Mouse (Mus musculus): ENCODE measurements around the gene Klhdc3. TPM values are rescaled to one million over a fixed set of nuclear protein-coding genes. Genes with fewer than 3 reads are reported as not detected.

Gene Klhdc3
- polyA plus RNA-seq, 1 experiment from 2014 or later, result 147 TPM

- 92% methylated on average over 7 of the region's 7 CpGs for WGBS
- Histone ChIP-seq H3K27ac (ENCODE audit: low read depth, low read length) (no peak overlapping the region), H3K4me2 (ENCODE audit: low read length) (no peak overlapping the region), H3K4me3 (ENCODE audit: low read depth, low read length) (no peak overlapping the region), H3K9ac (ENCODE audit: low read length) (no peak overlapping the region), H3K27me3 (replicated peaks; ENCODE audit: control insufficient read depth, insufficient read depth, low read length) (no peaks in the 10 kb centered on the region), H3K4me1 (ENCODE audit: control insufficient read depth, insufficient read depth, low read length) (no peaks in the 10 kb centered on the region), H3K36me3 (ENCODE audit: control insufficient read depth, insufficient read depth, low read length) (peaks cover 34% of the 10 kb centered on the region), H3K9me3 (replicated peaks; ENCODE audit: control insufficient read depth, low read length) (no peaks in the 10 kb centered on the region)
- no peak for DNase-seq (ENCODE audit: low spot score)
- no peak for ATAC-seq
These were observed 40.4 kb upstream of the Klhdc3 start for GRCm38 (mm10) chr17:46721077-46721476.

GRCm38 (mm10) chr17:46714756-46715481 lies 34.2 kb upstream of the Klhdc3 start:
- Histone ChIP-seq H3K4me3 (ENCODE audit: low read depth, low read length) (no peak overlapping the region), H3K4me2 (ENCODE audit: low read length) (no peak overlapping the region), H3K27me3 (replicated peaks; ENCODE audit: control insufficient read depth, insufficient read depth, low read length) (no peaks in the 10 kb centered on the region), H3K36me3 (ENCODE audit: control insufficient read depth, insufficient read depth, low read length) (peaks cover 31% of the 10 kb centered on the region), H3K9ac (ENCODE audit: low read length) (no peak overlapping the region), H3K4me1 (ENCODE audit: control insufficient read depth, insufficient read depth, low read length) (peaks cover 6% of the 10 kb centered on the region), H3K9me3 (replicated peaks; ENCODE audit: control insufficient read depth, low read length) (no peaks in the 10 kb centered on the region), H3K27ac (ENCODE audit: low read depth, low read length) (no peak overlapping the region)
- ATAC-seq (no peak), DNase-seq (ENCODE audit: low spot score) (no peak)
- WGBS, result 94% methylated on average over 11 of the region's 11 CpGs

- Histone ChIP-seq H3K27ac (ENCODE audit: low read depth, low read length) (no peak overlapping the region), H3K4me1 (ENCODE audit: control insufficient read depth, insufficient read depth, low read length) (peaks cover 6% of the 10 kb centered on the region), H3K27me3 (replicated peaks; ENCODE audit: control insufficient read depth, insufficient read depth, low read length) (no peaks in the 10 kb centered on the region), H3K4me2 (ENCODE audit: low read length) (no peak overlapping the region), H3K36me3 (ENCODE audit: control insufficient read depth, insufficient read depth, low read length) (peaks cover 31% of the 10 kb centered on the region), H3K4me3 (ENCODE audit: low read depth, low read length) (no peak overlapping the region), H3K9ac (ENCODE audit: low read length) (no peak overlapping the region), H3K9me3 (replicated peaks; ENCODE audit: control insufficient read depth, low read length) (no peaks in the 10 kb centered on the region)
- DNase-seq (ENCODE audit: low spot score) (no peak), ATAC-seq (no peak)
- WGBS, result 83% methylated on average over 9 of the region's 9 CpGs
These were observed 33.1 kb upstream of the Klhdc3 start for GRCm38 (mm10) chr17:46713849-46714248.

GRCm38 (mm10) chr17:46712442-46712841 lies 31.7 kb upstream of the Klhdc3 start:
- peak overlapping the region; percentile 84 for H3K9ac ChIP-seq (ENCODE audit: low read length)
- H3K27ac ChIP-seq (ENCODE audit: low read depth, low read length), result no peak overlapping the region
- H3K27me3 ChIP-seq (replicated peaks; ENCODE audit: control insufficient read depth, insufficient read depth, low read length), result no peaks in the 10 kb centered on the region
- DNase-seq (ENCODE audit: low spot score) (no peak), ATAC-seq (no peak)
- H3K4me1 ChIP-seq (ENCODE audit: control insufficient read depth, insufficient read depth, low read length), result peaks cover 6% of the 10 kb centered on the region
- no peaks in the 10 kb centered on the region for H3K9me3 ChIP-seq (replicated peaks; ENCODE audit: control insufficient read depth, low read length)
- 76% methylated on average over 7 of the region's 7 CpGs for WGBS
- H3K4me3 ChIP-seq (ENCODE audit: low read depth, low read length), result peak overlapping the region; percentile 97
- peaks cover 31% of the 10 kb centered on the region for H3K36me3 ChIP-seq (ENCODE audit: control insufficient read depth, insufficient read depth, low read length)
- H3K4me2 ChIP-seq (ENCODE audit: low read length), result peak overlapping the region; percentile 98

GRCm38 (mm10) chr17:46711612-46712271 lies 31.0 kb upstream of the Klhdc3 start:
- peak overlapping the region; percentile 67; the same call in 1 of the 2 replicates for H3K27ac ChIP-seq (ENCODE audit: low read depth, low read length)
- under 1% methylated on average over 62 of the region's 76 CpGs for WGBS
- peaks cover 6% of the 10 kb centered on the region for H3K4me1 ChIP-seq (ENCODE audit: control insufficient read depth, insufficient read depth, low read length)
- peaks cover 28% of the 10 kb centered on the region for H3K36me3 ChIP-seq (ENCODE audit: control insufficient read depth, insufficient read depth, low read length)
- ATAC-seq (peak; percentile 75), DNase-seq (ENCODE audit: low spot score) (no peak)
- H3K4me3 ChIP-seq (ENCODE audit: low read depth, low read length), result peak overlapping the region; percentile 97
- H3K9ac ChIP-seq (ENCODE audit: low read length), result peak overlapping the region; percentile 84
- H3K9me3 ChIP-seq (replicated peaks; ENCODE audit: control insufficient read depth, low read length), result no peaks in the 10 kb centered on the region
- peak overlapping the region; percentile 98 for H3K4me2 ChIP-seq (ENCODE audit: low read length)
- no peaks in the 10 kb centered on the region for H3K27me3 ChIP-seq (replicated peaks; ENCODE audit: control insufficient read depth, insufficient read depth, low read length)

GRCm38 (mm10) chr17:46710959-46711597 lies 30.4 kb upstream of the Klhdc3 start, which contains the start of gene Pex6:
Pex6 (plus strand) TSS chr17:46711463.
- H3K27ac ChIP-seq (ENCODE audit: low read depth, low read length), result peak within 1 kb of the TSS; percentile 67
- 11% methylated on average over 36 of the region's 36 CpGs for WGBS
- ATAC-seq (peak; percentile 94), DNase-seq (ENCODE audit: low spot score) (peak; percentile 97)
- H3K36me3 ChIP-seq (ENCODE audit: control insufficient read depth, insufficient read depth, low read length), result peaks cover 22% of the 10 kb centered on the region
- no peaks in the 10 kb centered on the region for H3K9me3 ChIP-seq (replicated peaks; ENCODE audit: control insufficient read depth, low read length)
- H3K9ac ChIP-seq (ENCODE audit: low read length), result peak within 1 kb of the TSS; percentile 84
- peaks cover 6% of the 10 kb centered on the region for H3K4me1 ChIP-seq (ENCODE audit: control insufficient read depth, insufficient read depth, low read length)
- H3K4me2 ChIP-seq (ENCODE audit: low read length), result peak within 1 kb of the TSS; percentile 98
- H3K27me3 ChIP-seq (replicated peaks; ENCODE audit: control insufficient read depth, insufficient read depth, low read length), result no peaks in the 10 kb centered on the region
- H3K4me3 ChIP-seq (ENCODE audit: low read depth, low read length), result peak within 1 kb of the TSS; percentile 97

GRCm38 (mm10) chr17:46706375-46707089 lies 25.8 kb upstream of the Klhdc3 start:
- Histone ChIP-seq H3K9ac (ENCODE audit: low read length) (no peak overlapping the region), H3K4me3 (ENCODE audit: low read depth, low read length) (no peak overlapping the region), H3K27ac (ENCODE audit: low read depth, low read length) (no peak overlapping the region), H3K27me3 (replicated peaks; ENCODE audit: control insufficient read depth, insufficient read depth, low read length) (no peaks in the 10 kb centered on the region), H3K4me2 (ENCODE audit: low read length) (no peak overlapping the region), H3K4me1 (ENCODE audit: control insufficient read depth, insufficient read depth, low read length) (peaks cover 19% of the 10 kb centered on the region), H3K36me3 (ENCODE audit: control insufficient read depth, insufficient read depth, low read length) (no peaks in the 10 kb centered on the region), H3K9me3 (replicated peaks; ENCODE audit: control insufficient read depth, low read length) (no peaks in the 10 kb centered on the region)
- ATAC-seq (no peak), DNase-seq (ENCODE audit: low spot score) (no peak)
- 91% methylated on average over 14 of the region's 14 CpGs for WGBS

- H3K4me1 ChIP-seq (ENCODE audit: control insufficient read depth, insufficient read depth, low read length), result peaks cover 19% of the 10 kb centered on the region
- peak; percentile 98 for ATAC-seq
These were observed 24.4 kb upstream of the Klhdc3 start, which contains the start of gene Ppp2r5d for GRCm38 (mm10) chr17:46704887-46705835. Ppp2r5d (minus strand) TSS chr17:46705111.

More at GRCm38 (mm10) chr17:46704887-46705835, 24.4 kb upstream of the Klhdc3 start, which contains the start of gene Ppp2r5d:
- H3K9me3 ChIP-seq (replicated peaks; ENCODE audit: control insufficient read depth, low read length), result no peaks in the 10 kb centered on the region
- DNase-seq (ENCODE audit: low spot score), result peak; percentile 99
- H3K9ac ChIP-seq (ENCODE audit: low read length), result peak within 1 kb of the TSS; percentile 95
- H3K4me3 ChIP-seq (ENCODE audit: low read depth, low read length), result peak within 1 kb of the TSS; percentile 95
- H3K4me2 ChIP-seq (ENCODE audit: low read length), result peak within 1 kb of the TSS; percentile 86
- H3K27ac ChIP-seq (ENCODE audit: low read depth, low read length), result peak within 1 kb of the TSS; percentile 90
- no peaks in the 10 kb centered on the region for H3K36me3 ChIP-seq (ENCODE audit: control insufficient read depth, insufficient read depth, low read length)
- no peaks in the 10 kb centered on the region for H3K27me3 ChIP-seq (replicated peaks; ENCODE audit: control insufficient read depth, insufficient read depth, low read length)
- 1% methylated on average over 48 of the region's 48 CpGs for WGBS
